Mouse (Mus musculus) lung, postnatal 0 days (tissue): ENCODE data around the gene Thoc5. TPM values are rescaled to one million over a fixed set of nuclear protein-coding genes. Genes with fewer than 3 reads are reported as not detected.

ENCODE experiments used
- ATAC-seq: fragments of 200-750 bp; cut with Nextera tagmentation; 2 replicates; pipeline ENCODE4 v1.8.0; 2017; ENCODE audit warnings: moderate library complexity
- DNase-seq: peaks from one replicate; pipeline ENCODE4 v3.0.0-alpha.2; 2016; ENCODE audit warnings: low spot score
- H3K27ac ChIP-seq: fragments of 300-500 bp; sonication (generic); 2 replicates; pipeline ENCODE4 v1.5.1; 2014; ENCODE audit warnings: antibody characterized with exemption, mild to moderate bottlenecking, low read length, mixed read lengths
- H3K27me3 ChIP-seq: fragments of 300-500 bp; sonication (generic); replicated peaks from 2 replicates; pipeline ENCODE4 v1.6.1; 2014; ENCODE audit warnings: low read length, mixed read lengths; ENCODE audit not compliant: insufficient read depth
- H3K36me3 ChIP-seq: fragments of 300-500 bp; sonication (generic); 2 replicates; pipeline ENCODE4 v1.6.1; 2014; ENCODE audit warnings: low read length, mixed read lengths; ENCODE audit not compliant: insufficient read depth
- H3K4me1 ChIP-seq: fragments of 300-500 bp; sonication (generic); 2 replicates; pipeline ENCODE4 v1.6.1; 2014; ENCODE audit warnings: antibody characterized with exemption, low read depth, low read length, mixed read lengths; ENCODE audit not compliant: insufficient read depth
- H3K4me2 ChIP-seq: fragments of 300-500 bp; sonication (generic); replicated peaks from 2 replicates; pipeline ENCODE4 v1.6.1; 2014; ENCODE audit warnings: low read depth, mild to moderate bottlenecking, low read length, moderate library complexity, mixed read lengths
- H3K4me3 ChIP-seq: fragments of 300-500 bp; sonication (generic); 2 replicates; pipeline ENCODE4 v1.5.1; 2014; ENCODE audit warnings: low read depth, low read length
- H3K9ac ChIP-seq: fragments of 300-500 bp; sonication (generic); replicated peaks from 2 replicates; pipeline ENCODE4 v1.6.1; 2014; ENCODE audit warnings: low read depth, mild to moderate bottlenecking
- H3K9me3 ChIP-seq: fragments of 300-500 bp; sonication (generic); 2 replicates; pipeline ENCODE4 v1.6.1; 2016; ENCODE audit warnings: low read length, mixed read lengths
- CTCF ChIP-seq: IDR thresholded peaks from 2 replicates; pipeline ENCODE4 v1.5.1; 2016; ENCODE audit warnings: antibody characterized with exemption, mild to moderate bottlenecking
- EP300 ChIP-seq: IDR thresholded peaks from 2 replicates; pipeline ENCODE4 v1.6.1; 2016; ENCODE audit warnings: antibody characterized with exemption, mild to moderate bottlenecking, control low read depth
- WGBS: fragments of 180-500 bp; shearing (Covaris S2); extraction: QIAGEN DNeasy Blood & Tissue Kit; methylation state at CpG from one replicate; pipeline ENCODE4 v1.1.7; 2014; 5-methylcytosine and 5-hydroxymethylcytosine counted together
- polyA plus RNA-seq: library from polyadenylated mRNA; unstranded; fragments of >200 nt; fragmentation: Nextera tagmentation; extraction: Ambion mirVana; gene quantifications from 2 replicates; pipeline ENCODE4 v1.2.1, GENCODE M21; 2015

Thoc5 gene
- polyA plus RNA-seq, 1 experiment from 2014 or later: 16.3 TPM

DNA sequence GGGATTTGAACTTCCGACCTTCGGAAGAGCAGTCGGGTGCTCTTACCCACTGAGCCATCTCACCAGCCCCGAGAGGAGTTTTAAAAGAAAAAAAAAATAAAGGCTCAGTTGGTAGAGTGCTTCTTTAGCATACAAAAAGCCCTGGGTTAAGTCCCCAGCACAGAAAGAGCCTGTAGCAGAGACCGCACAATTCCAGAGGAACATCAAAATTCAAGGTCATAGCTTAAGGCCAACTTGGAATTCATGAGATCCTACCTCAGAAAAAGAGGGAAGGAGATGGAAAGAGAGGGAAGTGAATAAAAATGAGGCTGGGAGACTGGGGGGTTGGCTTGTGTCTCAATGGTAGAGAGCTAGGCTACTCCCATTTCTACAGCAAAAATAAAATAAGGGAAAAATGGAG is 40.9 kb upstream of the Thoc5 start:
- no peaks in the 10 kb centered on the region for H3K4me1 ChIP-seq
- no peak overlapping the region for H3K4me2 ChIP-seq
- no peak overlapping the region for H3K9ac ChIP-seq
- no peak for DNase-seq
- ATAC-seq: no peak
- WGBS: 89% methylated on average over 5 of the region's 5 CpGs
- no peak overlapping the region for H3K27ac ChIP-seq
- H3K27me3 ChIP-seq: no peaks in the 10 kb centered on the region
- no peaks in the 10 kb centered on the region for H3K9me3 ChIP-seq
- H3K4me3 ChIP-seq: no peak overlapping the region
- no peaks in the 10 kb centered on the region for H3K36me3 ChIP-seq
- no peak for TF ChIP-seq CTCF
- no peak for TF ChIP-seq EP300

DNA sequence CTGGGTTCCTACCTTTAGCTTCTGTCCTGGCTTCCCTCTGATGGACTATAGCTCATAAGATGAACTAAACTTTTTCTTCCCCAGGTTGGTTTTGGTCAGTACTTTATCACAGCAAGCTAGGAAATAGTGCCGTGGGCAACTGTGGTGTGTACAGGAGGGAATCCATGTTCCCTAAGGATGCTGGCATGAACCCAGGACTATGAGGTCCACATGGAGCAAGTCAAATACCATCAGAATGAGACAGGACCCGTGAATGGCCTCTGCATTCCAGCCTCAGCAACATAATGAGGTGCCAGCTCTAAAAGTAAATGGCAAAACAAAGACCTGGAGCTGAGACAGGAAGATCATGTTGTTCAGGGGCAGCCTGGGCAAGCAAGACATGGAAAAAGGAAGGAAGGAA is 36.7 kb upstream of the Thoc5 start:
- no peaks in the 10 kb centered on the region for H3K36me3 ChIP-seq
- H3K4me3 ChIP-seq: no peak overlapping the region
- no peak overlapping the region for H3K9ac ChIP-seq
- no peaks in the 10 kb centered on the region for H3K4me1 ChIP-seq
- DNase-seq: no peak
- H3K9me3 ChIP-seq: no peaks in the 10 kb centered on the region
- WGBS: 37% methylated on average over 2 of the region's 2 CpGs
- no peak for ATAC-seq
- H3K4me2 ChIP-seq: no peak overlapping the region
- no peak overlapping the region for H3K27ac ChIP-seq
- TF ChIP-seq CTCF (no peak), EP300 (no peak)
- H3K27me3 ChIP-seq: no peaks in the 10 kb centered on the region

DNA sequence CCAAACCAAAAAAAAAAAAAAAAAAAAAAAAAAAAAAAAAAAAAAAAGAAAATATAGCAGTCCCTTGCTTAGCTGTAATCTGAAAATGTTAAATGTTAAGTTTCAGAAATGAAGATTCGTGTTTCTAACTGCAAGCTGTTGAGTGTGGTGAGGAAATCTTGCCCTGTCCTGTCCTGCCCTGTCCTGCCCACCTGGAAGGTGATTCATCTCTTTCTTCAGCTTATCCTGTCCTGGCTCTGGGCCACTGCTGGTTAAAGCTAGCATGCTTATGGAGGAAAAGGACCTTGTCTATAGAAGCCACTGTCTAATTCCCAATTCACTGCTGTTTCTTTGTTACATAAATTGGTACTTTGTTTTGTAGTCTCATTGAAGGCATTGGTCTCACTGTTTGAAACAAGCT is 34.1 kb upstream of the Thoc5 start:
- no peak for TF ChIP-seq CTCF
- TF ChIP-seq EP300: no peak
- no peak for DNase-seq
- 61% methylated on average over 1 of the region's 1 CpGs for WGBS
- no peak for ATAC-seq
- no peaks in the 10 kb centered on the region for H3K9me3 ChIP-seq
- H3K27ac ChIP-seq: no peak overlapping the region
- H3K4me3 ChIP-seq: no peak overlapping the region
- no peaks in the 10 kb centered on the region for H3K4me1 ChIP-seq
- no peak overlapping the region for H3K4me2 ChIP-seq
- no peak overlapping the region for H3K9ac ChIP-seq
- H3K36me3 ChIP-seq: no peaks in the 10 kb centered on the region
- H3K27me3 ChIP-seq: no peaks in the 10 kb centered on the region

GRCm38 (mm10) chr11:4861816-4862604 is 33.1 kb upstream of the Thoc5 start:
- no peaks in the 10 kb centered on the region for H3K36me3 ChIP-seq
- ATAC-seq: no peak
- H3K27me3 ChIP-seq: no peaks in the 10 kb centered on the region
- TF ChIP-seq CTCF (no peak), EP300 (no peak)
- H3K27ac ChIP-seq: no peak overlapping the region
- no peaks in the 10 kb centered on the region for H3K9me3 ChIP-seq
- no peak overlapping the region for H3K4me2 ChIP-seq
- no peak overlapping the region for H3K9ac ChIP-seq
- WGBS: 50% methylated on average over 11 of the region's 11 CpGs
- DNase-seq: no peak
- H3K4me3 ChIP-seq: no peak overlapping the region
- no peaks in the 10 kb centered on the region for H3K4me1 ChIP-seq

DNA sequence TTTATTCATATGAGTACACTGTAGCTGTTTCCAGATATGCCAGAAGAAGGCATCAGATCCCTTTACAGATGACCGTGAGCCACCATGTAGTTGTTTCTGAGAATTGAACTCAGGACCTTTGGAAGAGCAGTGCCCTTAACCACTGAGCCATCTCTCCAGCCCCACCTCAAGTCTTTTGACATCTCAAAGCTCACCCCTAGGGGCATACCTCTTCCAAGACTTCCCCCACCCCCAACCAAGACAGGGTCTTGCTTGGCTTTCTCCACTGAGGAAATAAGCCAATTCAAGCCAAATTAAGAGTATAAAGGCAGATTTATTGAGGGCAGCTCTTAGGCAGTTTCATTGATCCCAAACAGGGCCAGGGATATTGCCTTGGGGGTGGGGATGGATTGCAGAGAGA is 32.4 kb upstream of the Thoc5 start:
- DNase-seq (no peak), ATAC-seq (no peak)
- H3K36me3 ChIP-seq: no peaks in the 10 kb centered on the region
- TF ChIP-seq CTCF (no peak), EP300 (no peak)
- no peak overlapping the region for H3K9ac ChIP-seq
- H3K4me1 ChIP-seq: no peaks in the 10 kb centered on the region
- no peaks in the 10 kb centered on the region for H3K9me3 ChIP-seq
- H3K4me2 ChIP-seq: no peak overlapping the region
- no peaks in the 10 kb centered on the region for H3K27me3 ChIP-seq
- H3K27ac ChIP-seq: no peak overlapping the region
- 100% methylated on average over 1 of the region's 1 CpGs for WGBS
- H3K4me3 ChIP-seq: no peak overlapping the region

DNA sequence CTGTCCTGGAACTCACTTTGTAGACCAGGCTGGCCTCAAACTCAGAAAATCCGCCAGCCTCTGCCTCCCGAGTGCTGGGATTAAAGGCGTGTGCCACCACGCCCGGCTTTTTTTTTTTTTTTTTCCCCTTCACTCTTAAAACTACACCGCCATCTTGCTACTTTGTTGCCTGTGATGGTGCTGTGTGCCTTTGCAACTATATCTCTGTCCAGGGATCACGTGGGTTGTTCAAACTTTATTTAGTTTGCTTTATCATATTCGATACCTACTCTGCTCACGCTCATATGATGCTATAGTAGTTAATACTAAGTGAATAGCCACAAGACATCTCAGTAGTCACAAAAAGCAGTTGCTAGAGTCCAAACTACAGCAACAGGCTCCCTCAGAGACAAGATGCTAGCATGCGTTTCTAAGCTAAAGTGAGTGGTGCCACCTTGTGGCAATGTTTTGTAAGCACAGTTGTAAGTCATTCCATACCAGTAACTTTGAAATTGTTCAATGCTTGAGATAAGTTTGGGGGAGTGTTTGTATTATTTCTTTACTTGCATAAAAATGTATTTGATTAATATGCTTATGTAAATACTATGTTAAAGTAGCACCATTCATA is 29.4 kb upstream of the Thoc5 start:
- Histone ChIP-seq H3K9me3 (no peaks in the 10 kb centered on the region), H3K27me3 (no peaks in the 10 kb centered on the region), H3K36me3 (no peaks in the 10 kb centered on the region), H3K4me2 (no peak overlapping the region), H3K4me1 (no peaks in the 10 kb centered on the region), H3K27ac (no peak overlapping the region), H3K4me3 (no peak overlapping the region), H3K9ac (no peak overlapping the region)
- peak; percentile 84 for DNase-seq
- WGBS: 29% methylated on average over 10 of the region's 10 CpGs
- no peak for ATAC-seq
- TF ChIP-seq CTCF (peak; percentile 89), EP300 (no peak)
